Mouse (Mus musculus) kidney, adult 8-10 months (tissue): ENCODE results near the gene Mmp14.

Experiments used
- DNase-seq, 2 experiments: peaks; one replicate each; pipeline ENCODE4 v3.0.0; 2022

Mmp14 gene

DNA sequence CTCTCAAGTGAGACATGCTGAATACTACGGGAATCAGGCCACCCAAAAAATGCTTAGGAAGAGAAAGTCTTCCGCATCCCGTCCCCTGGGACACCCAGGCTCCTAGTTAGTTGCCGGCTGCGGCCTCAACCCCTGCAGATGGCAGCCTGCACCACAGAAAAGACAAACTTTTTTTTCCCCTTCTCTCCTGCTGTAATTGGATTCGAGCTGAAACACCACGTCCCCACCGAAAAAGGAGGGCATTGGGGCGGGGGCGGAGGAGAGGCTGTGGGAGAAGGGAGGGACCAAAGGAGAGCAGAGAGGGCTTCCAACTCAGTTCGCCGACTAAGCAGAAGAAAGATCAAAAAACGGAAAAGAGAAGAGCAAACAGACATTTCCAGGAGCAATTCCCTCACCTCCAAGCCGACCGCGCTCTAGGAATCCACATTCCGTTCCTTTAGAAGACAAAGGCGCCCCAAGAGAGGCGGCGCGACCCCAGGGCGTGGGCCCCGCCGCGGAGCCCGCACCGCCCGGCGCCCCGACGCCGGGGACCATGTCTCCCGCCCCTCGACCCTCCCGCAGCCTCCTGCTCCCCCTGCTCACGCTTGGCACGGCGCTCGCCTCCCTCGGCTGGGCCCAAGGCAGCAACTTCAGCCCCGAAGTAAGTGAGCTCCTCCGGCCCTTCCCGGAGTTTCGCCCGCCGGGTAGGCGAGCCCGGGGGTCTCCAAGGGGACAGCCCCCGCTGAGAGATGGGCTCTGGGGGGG is at the start of gene Mmp14:
Mmp14 (plus strand) TSS at position 279 of the 744 bp plus-strand sequence.
- DNase-seq, result no peak

GRCm38 (mm10) chr14:54381816-54382215 is 49.6 kb upstream of the Mmp14 start:
- peak; percentile 56 to 68 for DNase-seq

DNA sequence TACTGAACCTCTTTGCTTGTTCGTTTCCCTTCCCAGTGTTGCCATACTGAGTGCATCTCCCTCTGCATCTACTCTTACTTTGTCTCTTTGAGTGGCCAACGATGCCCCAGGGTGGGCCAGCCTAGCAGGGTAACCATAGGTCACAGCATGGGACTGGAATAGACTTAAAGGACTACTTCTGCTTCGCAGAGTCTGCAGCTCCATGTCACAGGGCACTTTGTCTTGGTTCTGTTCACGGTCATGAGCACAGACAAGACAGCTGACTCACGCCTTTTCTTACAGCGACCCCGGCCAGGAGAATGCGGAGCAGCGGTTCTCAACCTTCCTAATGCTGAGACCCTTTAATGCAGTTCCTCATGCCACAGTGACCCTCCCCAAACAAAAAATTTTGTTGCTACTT is 48.8 kb upstream of the Mmp14 start:
- no peak for DNase-seq

DNA sequence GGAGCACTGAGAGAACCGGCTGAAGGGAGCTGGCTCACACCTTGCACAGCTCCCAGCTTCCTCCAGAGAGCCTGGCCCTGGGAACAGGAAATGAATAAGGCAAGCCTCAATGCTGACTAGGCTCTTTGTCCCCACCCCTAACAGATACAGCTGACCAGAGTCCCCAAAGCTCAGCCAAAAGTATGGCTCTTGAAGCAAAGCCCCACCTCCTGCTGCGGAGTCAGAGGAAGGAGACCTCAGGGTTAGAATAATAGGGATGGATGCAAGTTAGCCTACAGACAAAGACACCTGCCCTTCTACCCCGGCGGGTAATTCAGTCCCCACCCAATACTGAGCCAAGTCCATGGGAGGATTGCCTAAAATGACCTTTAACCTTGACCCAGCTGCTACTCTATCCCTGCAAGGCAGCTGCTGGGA is 48.0 kb upstream of the Mmp14 start:
- DNase-seq, result peak; percentile 52 to 62

- DNase-seq, result no peak
These were observed 47.0 kb upstream of the Mmp14 start for GRCm38 (mm10) chr14:54384396-54384795.

GRCm38 (mm10) chr14:54385968-54386618 is 45.3 kb upstream of the Mmp14 start:
- peak; percentile 73 for DNase-seq

DNA sequence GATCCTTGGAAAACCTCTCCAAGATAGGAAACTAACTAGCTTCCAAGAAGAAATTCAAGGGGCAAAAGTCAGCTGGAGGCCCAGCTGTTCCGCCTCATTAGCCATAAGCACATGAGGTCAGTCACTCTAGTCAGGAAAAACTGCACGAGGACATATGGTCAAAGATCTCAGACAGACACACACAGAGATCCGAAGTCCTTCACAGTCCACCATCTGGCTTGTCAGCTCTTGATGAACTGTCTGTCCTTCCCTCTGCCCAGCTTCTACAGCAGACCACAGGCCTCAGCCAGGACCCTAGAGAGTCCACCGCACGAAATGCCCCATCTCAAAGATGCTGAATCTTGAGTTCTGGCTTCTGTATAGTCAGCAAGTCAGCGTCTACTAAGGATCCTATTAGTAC is 43.9 kb upstream of the Mmp14 start:
- peak; percentile 88 to 90 for DNase-seq

- no peak for DNase-seq
These were observed 40.6 kb upstream of the Mmp14 start for GRCm38 (mm10) chr14:54390843-54391242.

GRCm38 (mm10) chr14:54393794-54394193 is 37.6 kb upstream of the Mmp14 start:
- DNase-seq, result no peak

GRCm38 (mm10) chr14:54394309-54394708 is 37.1 kb upstream of the Mmp14 start:
- DNase-seq, result no peak

DNA sequence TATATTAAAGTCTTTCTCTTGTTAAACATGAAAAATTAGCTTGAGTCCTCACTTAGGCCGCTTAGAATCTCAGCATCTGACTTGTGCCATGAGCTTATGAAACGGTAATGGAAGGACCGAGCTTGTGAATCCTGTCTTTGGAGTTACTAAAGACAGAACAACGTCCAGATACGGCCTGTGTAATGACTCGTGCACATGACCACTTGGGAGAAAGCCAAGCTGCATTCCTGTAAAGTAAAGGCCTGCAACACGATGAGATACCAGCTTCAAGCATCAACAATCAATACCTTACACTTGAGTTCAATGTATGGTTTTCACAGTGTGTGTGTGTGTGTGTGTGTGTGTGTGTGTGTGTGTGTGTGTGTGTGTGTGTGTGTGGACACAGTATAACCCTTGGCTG is 34.7 kb upstream of the Mmp14 start:
- DNase-seq, result no peak

DNA sequence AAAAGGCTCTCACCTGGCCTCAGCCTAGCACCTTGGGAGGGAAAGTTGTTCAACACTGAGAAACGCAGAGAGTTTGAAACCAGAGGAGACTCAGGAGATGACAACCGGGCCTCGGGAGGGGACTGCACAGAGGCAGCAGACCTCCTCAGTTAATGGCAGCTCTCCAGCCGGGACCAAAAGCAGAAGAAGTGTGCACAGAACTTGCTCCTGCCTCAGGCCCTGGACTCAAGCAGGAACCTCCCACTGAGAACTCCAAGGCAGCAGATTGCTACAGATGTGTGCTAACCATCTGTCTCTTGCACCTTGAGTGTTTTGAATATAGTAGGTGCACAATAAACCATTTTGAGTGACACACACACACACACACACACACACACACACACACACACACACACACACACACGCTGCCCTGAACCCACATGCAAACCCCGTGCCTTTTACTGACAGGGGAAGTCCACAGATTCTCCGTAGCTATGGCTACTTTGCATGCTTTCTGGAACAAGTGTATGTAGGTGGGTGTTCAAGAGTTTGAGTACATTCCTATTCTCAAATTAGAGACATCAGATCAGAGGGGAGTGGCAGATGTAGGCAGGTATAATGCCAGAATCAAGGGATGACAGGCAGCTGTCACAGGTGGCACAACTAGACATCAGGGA is 33.4 kb upstream of the Mmp14 start:
- DNase-seq, result no peak

- no peak for DNase-seq
These were observed 32.9 kb upstream of the Mmp14 start for GRCm38 (mm10) chr14:54398528-54398916.

GRCm38 (mm10) chr14:54398921-54399382 is 32.5 kb upstream of the Mmp14 start:
- peak; percentile 73 to 76 for DNase-seq

DNA sequence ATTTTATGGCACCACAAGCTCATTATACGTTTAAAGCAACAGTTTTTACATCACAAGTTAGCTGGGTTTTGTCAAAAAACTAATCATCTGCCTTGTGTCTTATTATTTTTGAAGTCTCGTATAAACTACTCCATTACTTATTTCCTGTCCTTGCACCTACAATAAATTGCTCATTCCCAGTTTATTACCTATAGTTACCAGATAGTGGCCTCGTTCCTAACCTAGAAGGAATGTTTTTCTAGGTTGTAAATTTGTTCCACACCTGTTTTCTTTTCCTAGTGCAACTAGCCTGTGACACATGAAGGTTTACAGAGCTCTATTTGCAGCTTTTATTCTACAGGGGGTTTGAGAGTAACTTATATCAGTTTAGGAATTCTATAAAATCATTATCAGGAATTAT is 29.7 kb upstream of the Mmp14 start:
- no peak for DNase-seq

DNA sequence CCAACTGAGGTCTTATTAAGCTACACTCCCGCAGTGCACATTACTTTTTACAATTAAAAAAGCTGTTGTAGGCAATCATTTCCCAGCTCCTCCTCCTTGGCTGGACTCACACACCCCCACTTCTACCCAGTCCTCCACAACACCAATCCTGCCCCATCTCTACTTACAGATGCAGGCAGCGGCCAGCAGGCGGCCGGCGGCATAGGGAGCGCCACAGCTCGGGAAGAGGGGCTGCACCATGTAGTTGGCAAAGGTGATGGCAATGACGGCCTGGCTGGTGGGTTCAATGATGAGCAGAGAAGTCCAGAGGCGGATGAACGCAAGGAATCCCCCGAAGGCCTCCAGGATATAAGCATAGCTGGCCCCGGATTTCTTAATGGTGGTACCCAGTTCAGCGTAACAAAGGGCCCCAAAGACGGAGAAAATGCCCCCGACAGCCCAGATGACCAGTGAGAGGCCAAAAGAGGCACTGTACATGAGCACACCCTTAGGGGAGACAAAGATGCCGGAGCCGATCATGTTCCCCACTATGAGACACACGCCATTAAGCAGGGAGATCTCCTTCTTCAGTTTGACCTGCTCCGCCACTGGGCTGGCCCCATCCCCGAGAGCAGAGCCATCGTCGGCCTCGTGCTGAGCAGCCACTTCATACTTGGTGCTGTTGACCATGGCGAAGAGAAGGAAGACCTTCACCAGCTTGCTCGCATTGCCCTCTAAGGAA is 22.9 kb upstream of the Mmp14 start:
- DNase-seq, result peak in 1 of 2 experiments; percentile 70

DNA sequence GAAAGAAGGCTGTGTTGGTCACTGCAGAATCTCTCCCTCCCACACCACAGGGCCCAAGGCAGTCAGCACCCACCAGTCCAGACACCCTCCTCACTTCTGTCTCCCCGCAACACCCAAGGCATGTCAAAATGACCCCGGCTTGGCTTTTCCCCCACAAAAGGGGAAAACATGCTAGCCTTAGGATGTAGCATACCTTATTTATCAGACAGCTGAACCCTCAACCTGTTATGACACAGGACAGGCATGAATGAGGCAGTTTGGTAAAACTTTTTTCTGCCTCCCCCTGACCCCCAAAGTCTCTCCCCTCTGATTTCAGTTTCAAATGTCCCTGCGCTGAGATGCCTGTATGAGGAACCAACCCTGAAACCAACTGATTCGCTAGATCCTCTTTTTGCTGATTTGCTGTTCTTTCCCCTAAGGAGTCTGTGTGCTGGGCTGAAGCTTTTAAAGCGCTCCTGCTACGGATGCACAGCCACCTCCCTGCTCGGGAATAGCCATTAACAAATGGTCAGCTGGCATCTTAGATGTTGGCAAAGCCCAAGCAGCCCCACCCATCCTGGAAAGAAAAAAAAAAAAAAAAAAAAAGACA is 22.3 kb upstream of the Mmp14 start:
- no peak for DNase-seq

- peak; percentile 71 to 82 for DNase-seq
These were observed 21.2 kb upstream of the Mmp14 start for GRCm38 (mm10) chr14:54409980-54410810.

DNA sequence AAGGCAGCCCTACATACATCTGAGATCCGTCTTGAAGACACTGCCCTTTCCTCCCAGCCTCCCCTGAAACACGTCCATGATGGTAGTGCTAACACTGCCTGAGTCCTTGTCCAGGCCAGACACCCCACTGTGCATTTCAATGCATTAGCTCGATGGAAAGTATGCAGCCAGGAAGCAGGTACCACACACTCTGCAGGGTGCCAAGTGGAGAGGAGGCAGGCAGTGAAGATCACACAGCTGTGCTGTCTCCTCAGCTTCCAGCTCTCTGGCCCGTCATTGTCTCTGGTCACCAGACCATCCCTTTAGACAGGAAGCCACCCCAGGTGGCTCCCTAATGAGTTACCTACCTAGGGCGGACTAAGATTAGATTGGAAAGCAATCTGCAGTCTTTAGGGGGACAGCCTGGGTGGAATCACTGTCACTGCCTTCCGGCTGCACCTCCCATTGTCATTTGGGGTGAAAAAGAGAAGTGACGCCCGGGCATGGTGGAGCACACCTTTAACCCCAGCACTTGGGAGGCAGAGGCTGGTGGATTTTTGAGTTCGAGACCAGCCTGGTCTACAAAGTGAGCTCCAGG is 19.3 kb upstream of the Mmp14 start:
- no peak for DNase-seq

DNA sequence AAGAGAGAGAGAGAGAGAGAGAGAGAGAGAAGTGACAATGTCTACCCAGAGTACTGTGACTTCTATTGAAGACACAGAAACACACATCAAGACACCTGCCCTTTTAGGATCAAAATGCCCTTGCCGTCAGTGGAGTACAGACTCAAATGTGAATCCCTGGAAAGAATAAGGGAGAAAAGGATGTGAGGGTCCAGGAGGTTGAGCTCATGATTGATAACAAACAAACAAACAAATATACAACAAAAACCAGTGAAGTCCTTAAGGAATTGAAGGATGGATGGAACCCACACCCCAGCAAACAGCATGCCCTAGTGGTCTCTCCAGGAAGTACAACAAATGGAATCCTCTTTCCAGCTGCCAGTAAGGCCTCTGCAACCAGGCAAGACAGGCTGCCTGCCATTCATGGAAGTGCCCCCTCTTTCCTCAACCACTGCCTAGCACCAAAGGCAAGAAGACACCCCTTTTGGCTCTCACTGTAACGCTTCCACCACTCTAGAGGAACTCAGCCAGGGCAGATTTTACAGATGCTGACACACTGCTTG is 18.7 kb upstream of the Mmp14 start:
- peak; percentile 64 to 69 for DNase-seq
